Mouse (Mus musculus): ENCODE data around the gene Gpc6.

Gpc6 gene

GRCm38 (mm10) chr14:117451391-117451991, 526.4 kb downstream of the Gpc6 start:
- in situ Hi-C loops (cut with MboI, MseI): no loop called here

DNA sequence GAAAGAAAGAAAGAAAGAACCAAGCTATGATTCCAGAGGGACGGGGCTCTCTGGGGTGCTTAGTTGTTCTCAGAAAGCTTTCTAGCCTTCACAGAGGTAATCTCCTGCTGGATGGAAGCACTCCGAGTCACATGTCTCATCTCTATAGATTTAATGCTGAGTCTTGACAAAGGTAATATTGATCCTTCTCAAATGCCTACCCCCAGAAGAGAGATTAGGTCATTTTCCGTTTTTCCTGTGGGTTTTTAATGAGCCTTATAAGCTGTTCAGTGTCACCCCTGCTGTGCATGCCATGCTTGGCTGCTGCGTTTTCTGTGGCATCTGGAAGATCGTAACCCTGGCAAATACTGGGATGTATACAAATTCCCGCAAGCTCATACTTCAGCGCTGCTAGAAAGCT, 527.0 kb downstream of the Gpc6 start:
- in situ Hi-C loops (cut with MboI, MseI): no loop called here

GRCm38 (mm10) chr14:117473378-117473777, 548.3 kb downstream of the Gpc6 start:
- in situ Hi-C loops (cut with MboI, MseI): no loop called here

- in situ Hi-C loops (cut with MboI, MseI): no loop called here
Measured at GRCm38 (mm10) chr14:117478879-117479278, 553.8 kb downstream of the Gpc6 start.

DNA sequence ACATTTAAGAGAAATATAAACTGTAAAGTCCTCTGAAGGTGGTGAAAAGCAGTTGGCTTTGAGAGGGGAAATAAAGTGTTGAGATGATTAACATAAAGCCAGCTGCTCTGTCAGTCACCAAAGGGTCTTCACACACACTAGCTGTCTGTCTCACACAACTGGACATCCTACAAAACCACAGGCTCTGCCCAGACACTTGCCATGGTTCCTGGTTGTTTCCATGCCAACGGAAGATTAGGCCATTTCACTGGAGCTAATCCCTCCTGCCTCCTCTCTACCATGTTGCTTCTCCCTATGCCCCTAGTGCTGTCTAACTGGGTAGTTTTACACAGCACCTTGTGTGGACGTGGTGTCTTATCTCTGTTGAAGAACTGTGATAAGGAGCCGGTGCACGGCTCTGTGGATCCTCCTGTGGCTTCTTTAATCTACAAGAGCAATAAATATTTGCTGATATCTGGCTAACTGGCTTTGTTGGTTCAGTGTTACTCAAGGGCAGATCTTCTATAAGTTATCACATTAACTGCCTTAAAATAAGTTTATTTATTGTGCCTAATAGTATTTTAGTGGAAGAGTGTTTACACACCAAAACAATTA, 562.1 kb downstream of the Gpc6 start:
- in situ Hi-C loops (cut with MboI, MseI): no loop called here

- in situ Hi-C loops (cut with MboI, MseI): no loop called here
Measured at GRCm38 (mm10) chr14:117490469-117490868, 565.4 kb downstream of the Gpc6 start.

- in situ Hi-C loops (cut with MboI, MseI): no loop called here
Measured at GRCm38 (mm10) chr14:117495118-117495517, 570.0 kb downstream of the Gpc6 start.

DNA sequence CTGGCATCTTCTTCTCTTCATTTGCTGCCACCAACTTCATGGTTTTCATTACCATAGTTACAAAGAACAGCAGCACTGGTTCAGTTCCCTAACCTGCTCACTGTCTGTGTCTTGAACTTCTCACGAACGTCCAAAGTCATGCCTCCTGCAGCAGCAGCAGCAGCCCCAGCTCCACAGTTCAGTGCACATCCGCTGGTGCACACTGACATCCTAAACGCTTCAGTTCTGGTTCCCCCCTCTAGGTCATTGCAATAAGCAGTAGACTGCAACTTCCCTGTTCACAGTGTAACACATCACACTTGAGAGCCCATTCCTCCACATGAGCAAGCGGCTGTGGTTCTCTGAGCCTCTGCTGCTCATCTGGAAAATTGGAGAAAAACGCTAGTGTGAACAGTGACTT, 573.7 kb downstream of the Gpc6 start:
- in situ Hi-C loops (cut with MboI, MseI): no loop called here

- in situ Hi-C loops (cut with MboI, MseI): no loop called here
Measured at GRCm38 (mm10) chr14:117499354-117499753, 574.2 kb downstream of the Gpc6 start.

DNA sequence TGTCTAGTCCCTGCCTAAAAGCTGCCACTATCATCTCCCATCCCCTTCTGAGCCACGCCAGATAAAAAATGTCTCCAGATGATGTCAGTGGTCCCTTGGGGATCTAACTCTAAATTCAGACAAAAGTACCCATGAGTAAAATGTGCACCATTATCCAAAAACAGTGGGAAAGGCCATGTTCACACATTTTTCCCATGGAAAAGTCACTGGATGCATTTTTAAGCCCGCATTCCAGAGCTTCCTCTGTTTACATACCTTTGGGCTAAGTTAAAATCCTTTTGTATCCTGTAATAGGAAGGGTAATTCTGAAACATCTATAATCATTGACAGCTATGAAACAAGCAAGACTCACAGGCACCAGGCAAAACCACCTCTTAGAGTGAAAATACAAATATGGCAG, 589.7 kb downstream of the Gpc6 start:
- in situ Hi-C loops (cut with MboI, MseI): no loop called here

GRCm38 (mm10) chr14:117519574-117519973, 594.5 kb downstream of the Gpc6 start:
- in situ Hi-C loops (cut with MboI, MseI): no loop called here

- in situ Hi-C loops (cut with MboI, MseI): no loop called here
Measured at GRCm38 (mm10) chr14:117520706-117521105, 595.6 kb downstream of the Gpc6 start.

DNA sequence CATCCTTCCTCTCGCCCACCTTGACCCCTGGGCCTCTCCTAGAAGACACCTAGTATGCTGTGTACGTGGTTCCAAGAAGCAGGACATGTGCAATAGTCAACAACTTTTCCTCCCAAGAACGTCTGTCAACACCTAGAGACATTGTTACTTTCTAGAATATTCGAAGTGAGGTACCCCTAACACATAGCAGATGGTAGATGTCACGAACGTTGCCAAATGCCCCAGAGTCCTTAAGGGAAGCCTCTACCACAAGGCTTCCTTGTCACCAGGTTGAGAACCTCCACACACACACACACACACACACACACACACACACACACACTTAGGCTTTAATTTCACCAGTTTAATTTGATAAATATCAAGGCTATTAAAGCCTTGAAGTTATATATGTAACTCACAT, 600.0 kb downstream of the Gpc6 start:
- in situ Hi-C loops (cut with MboI, MseI): no loop called here

- in situ Hi-C loops (cut with MboI, MseI): no loop called here
Measured at GRCm38 (mm10) chr14:117527053-117527452, 601.9 kb downstream of the Gpc6 start.

- in situ Hi-C loops (cut with MboI, MseI): no loop called here
Measured at GRCm38 (mm10) chr14:117529439-117529838, 604.3 kb downstream of the Gpc6 start.

- in situ Hi-C loops (cut with MboI, MseI): no loop called here
Measured at GRCm38 (mm10) chr14:117552776-117553175, 627.7 kb downstream of the Gpc6 start.

- in situ Hi-C loops (cut with MboI, MseI): no loop called here
Measured at GRCm38 (mm10) chr14:117556715-117557320, 631.7 kb downstream of the Gpc6 start.

DNA sequence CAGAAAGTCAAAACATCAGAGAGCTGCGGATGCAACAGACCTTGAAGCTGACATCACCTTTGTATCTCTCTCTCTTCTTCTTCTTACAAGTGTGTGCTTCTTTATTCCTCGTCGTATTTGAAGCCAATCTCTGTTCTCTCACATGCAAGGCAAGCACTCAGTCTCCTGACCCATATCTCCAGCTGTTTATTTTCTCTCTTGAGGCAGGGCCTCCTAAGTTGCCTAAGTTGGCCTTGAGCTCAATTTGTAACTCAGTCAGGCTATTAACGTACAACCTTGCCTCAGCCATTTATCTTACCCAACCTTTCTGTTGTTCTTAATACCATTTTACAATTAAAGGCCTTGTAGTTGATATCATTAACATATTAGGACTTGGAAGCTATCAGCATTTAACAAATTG, 637.0 kb downstream of the Gpc6 start:
- in situ Hi-C loops (cut with MboI, MseI): no loop called here

GRCm38 (mm10) chr14:117569278-117569677, 644.2 kb downstream of the Gpc6 start:
- in situ Hi-C loops (cut with MboI, MseI): no loop called here

DNA sequence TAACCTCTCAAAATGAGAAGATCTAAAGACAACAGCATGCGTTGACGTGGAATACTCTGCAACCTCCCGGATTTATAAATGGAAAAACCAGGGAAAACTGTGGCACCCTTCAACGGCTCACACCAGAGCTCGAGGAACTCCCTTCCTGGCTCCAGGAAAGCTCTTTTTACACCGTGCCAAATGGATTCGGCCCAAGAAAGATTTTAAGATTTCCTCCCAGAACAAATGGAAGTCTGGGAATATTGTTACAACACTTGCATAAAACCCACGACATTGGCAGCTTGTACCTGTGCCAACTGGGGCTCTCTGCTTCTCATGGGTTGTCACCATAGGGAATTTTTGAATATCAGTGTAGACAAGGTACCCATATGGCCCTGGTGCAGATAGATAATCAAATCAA, 647.1 kb downstream of the Gpc6 start:
- in situ Hi-C loops (cut with MboI, MseI): no loop called here

GRCm38 (mm10) chr14:117574216-117574615, 649.1 kb downstream of the Gpc6 start:
- in situ Hi-C loops (cut with MboI, MseI): no loop called here

DNA sequence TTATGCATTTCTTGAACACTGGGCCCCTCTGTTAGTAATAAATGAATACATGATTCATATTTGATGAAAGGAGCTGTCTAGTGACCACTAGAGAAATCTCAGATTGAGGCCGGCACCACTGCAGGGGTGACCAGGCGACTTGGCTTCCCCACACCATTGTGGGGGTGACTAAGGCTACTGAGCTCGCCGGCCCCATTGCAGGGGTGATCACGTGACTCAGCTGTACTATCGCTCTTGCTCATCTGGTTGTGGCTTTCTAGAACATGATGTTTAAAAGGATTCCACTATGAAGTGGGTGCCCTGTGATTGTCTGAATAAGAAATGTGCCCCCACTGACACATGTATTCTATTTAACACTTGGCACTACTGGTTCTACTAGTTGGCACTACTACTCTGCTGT, 656.6 kb downstream of the Gpc6 start:
- in situ Hi-C loops (cut with MboI, MseI): no loop called here

GRCm38 (mm10) chr14:117599758-117600157, 674.6 kb downstream of the Gpc6 start:
- in situ Hi-C loops (cut with MboI, MseI): no loop called here

Measured in regulatory T cell (primary cell).